Mouse (Mus musculus) adrenal gland, postnatal 10 days (tissue): ENCODE data around the gene Lingo4. TPM values are rescaled to one million over a fixed set of nuclear protein-coding genes. Genes with fewer than 3 reads are reported as not detected.

ENCODE experiments used
- total RNA-seq, 2 experiments: library from RNA; stranded (reverse); gene quantifications; 2 replicates each; pipeline ENCODE4 v1.2.3; 2021

The Lingo4 gene
- total RNA-seq, 2 experiments from 2014 or later = 0.99 to 1.0 TPM

Other genes with a start within 250 kb of the Lingo4 start
- gene Gm10696, start 220.3 kb upstream of the Lingo4 start, total RNA-seq = not detected
- gene Gm5286, start 201.8 kb upstream of the Lingo4 start, total RNA-seq = not detected
- not detected for gene Gm4778, start 134.5 kb upstream of the Lingo4 start, total RNA-seq
- 10 to 100 TPM; 10.7 to 11.8 TPM for gene Them4, start 88.4 kb upstream of the Lingo4 start, total RNA-seq
- not detected for gene Them5, start 56.4 kb upstream of the Lingo4 start, total RNA-seq
- under 1 TPM in 1 of 2 experiments, not detected in 1; 0.73 TPM for gene C2cd4d, start 36.1 kb upstream of the Lingo4 start, total RNA-seq
- 10 to 100 TPM; 28.0 to 35.6 TPM for gene Rorc, start 25.7 kb upstream of the Lingo4 start, total RNA-seq
- gene Tdrkh, start 14.8 kb downstream of the Lingo4 start, total RNA-seq = 10 to 100 TPM in 1 of 2 experiments, 1 to 10 TPM in 1; 9.7 to 12.1 TPM
- 10 to 100 TPM; 94.5 to 97.7 TPM for gene Mrpl9, start 44.8 kb downstream of the Lingo4 start, total RNA-seq
- gene Oaz3, start 45.4 kb downstream of the Lingo4 start, total RNA-seq = 1 to 10 TPM in 1 of 2 experiments, not detected in 1; 1.1 TPM
- gene Celf3, start 79.8 kb downstream of the Lingo4 start, total RNA-seq = 10 to 100 TPM; 17.0 to 30.7 TPM
- 1 to 10 TPM; 3.2 to 5.2 TPM for gene Riiad1, start 81.8 kb downstream of the Lingo4 start, total RNA-seq
- 10 to 100 TPM; 33.0 to 36.1 TPM for gene Snx27, start 184.2 kb downstream of the Lingo4 start, total RNA-seq
- not detected for gene Gm10972, start 244.6 kb downstream of the Lingo4 start, total RNA-seq